Mouse (Mus musculus): Measurements from ENCODE around the gene Ints7.

The Ints7 gene

DNA sequence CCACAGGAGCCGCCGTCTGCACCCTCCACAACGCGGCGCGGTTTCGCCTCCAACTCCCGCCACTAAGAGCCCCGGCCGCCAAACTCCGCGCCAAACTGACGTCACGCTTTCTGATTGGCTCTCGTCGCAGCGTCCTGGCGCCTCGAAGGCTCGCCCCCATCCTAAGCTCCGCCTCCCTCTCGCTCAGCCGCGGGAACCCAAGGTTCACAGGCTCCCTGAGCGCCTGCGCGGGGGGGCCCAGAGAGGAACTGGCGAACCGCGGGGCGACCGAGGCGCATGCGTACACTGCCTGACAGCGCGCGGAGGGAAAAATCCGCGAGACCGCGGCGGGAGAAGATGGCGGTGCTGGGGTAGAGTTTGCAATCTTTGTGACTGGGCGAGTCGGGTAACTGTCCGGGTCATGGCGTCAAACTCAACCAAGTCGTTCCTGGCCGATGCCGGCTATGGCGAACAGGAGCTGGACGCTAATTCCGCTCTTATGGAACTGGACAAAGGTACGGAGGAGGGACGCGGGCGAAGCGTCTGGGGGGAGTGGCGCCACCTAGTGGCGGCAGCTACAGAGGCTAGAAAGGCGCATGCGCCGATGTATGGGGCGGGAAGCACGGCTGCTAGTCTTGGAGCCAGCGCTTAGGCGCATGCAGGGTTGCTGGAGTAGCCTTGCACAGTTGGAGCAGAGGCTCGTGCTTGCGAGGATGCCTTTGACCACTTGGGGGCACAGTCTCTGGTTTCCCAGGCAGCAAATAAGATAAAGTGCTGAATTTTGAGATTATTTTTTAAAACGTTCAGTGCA is at the start of gene Ints7, which contains the start of gene Dtl:
Ints7 (plus strand) TSS at position 179 of the 790 bp plus-strand sequence.
Dtl (minus strand) TSS at position 87 of the 790 bp plus-strand sequence.
- DNase-seq (ENCODE audit: low read depth, low spot score) = peak; percentile 100

DNA sequence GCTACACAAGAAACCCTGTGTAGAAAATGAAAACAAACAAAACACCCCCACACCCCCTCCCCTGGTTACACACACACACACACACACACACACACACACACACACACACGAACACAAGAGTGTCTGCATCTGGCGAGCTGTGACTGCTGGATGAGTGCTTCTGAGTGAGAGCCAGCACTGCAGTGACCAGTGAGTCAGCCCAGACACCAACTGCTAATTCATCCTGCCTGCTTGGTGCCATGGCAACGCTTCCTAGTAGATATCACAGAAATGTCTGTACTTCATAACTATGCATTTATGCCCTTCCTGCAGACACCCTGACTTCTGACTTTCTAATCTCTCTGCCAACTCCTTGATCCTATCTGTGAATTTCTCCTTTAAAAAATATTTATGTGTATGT is 48.3 kb upstream of the Ints7 start:
- no peak for DNase-seq (ENCODE audit: low read depth, low spot score)

DNA sequence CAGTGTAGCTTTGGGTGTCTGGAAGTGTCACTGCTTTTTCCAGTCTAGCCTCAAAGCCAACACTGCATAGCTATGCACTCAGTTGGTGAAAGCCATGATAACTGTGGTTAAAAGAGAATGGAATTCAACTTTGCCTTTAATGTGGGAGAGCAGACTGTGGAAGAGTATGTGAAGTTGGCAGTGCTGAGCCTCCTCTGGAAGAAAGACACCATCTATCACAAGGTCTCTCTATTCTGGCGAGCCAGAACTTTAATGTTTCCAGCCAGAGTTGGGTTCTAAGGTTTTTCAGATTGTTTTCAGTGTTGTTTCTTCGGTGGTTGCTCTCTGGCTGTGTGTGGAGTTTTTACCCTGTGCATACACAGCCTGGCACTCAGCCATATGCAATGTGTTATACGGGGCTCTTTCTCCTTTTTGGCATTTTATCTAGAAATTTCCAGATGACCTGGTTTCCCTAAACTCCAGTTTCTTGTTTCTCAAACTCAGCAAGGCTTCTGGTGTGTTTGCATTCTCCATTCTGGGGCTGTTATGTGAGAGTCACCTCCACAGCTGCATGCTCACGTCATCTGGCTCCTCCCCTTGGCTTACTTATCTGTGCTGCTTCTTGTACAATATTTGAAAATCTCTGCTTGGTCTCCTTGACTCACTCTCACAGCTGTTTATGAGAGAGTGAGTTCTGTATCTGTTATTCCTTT is 47.4 kb upstream of the Ints7 start:
- no peak for DNase-seq (ENCODE audit: low read depth, low spot score)

DNA sequence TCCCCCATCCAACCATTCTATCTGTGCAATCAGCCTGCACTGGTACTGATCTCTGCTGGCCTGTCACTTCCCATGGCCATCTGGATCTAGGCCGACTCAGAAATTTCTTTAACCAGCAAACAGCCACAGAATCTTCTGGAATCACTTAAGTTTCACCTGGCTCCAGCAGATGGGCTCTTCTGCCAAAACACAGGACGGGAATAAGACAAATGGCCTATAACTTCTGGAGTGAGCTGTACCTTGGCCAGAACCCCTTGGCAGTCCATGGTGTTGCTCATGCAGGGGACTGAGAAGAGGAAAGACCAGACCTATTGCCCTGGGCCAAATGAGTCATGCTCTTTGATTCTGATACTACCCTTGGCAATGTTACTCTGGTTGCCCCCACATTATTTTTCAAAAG is 46.0 kb upstream of the Ints7 start:
- DNase-seq (ENCODE audit: low read depth, low spot score) = no peak

DNA sequence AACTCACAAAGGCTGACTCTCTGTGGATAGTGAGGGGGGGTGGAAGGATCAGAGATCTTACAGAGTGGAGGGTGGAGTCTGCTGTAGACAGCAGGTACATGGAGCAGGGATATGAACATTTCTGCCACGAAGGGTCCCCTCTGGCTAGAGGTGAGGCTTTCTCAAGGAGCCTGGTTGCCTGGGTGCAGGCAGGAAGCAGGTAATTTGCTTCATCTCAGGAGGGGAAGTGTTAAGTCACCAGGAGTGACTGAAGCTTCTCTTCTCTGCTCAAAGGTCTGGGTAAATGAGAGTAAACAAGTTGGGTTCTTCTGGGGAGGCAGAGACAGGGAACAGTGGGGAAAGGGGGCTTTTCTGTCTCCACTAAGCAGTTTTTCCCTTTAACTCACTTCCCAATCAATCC is 44.4 kb upstream of the Ints7 start:
- no peak for DNase-seq (ENCODE audit: low read depth, low spot score)

DNA sequence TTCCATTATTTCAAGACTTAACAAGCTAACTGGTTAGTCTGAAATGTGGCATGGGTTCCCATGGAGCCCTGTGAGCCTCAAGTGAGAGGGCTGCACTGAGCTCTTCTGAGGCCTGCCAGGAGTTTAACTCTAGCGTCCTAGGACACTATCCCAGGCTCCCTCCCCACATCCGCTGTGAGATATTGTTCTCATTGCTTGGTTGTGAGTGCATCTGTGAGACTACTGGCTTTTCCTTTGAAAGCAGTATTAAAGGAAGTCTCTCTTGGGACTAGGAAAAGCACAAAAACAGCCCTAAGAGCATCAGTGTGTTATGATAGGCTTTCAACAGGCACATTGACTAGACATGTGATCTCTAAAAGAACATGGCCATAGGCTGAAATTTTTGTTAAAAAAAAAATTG is 40.5 kb upstream of the Ints7 start:
- DNase-seq (ENCODE audit: low read depth, low spot score) = no peak

DNA sequence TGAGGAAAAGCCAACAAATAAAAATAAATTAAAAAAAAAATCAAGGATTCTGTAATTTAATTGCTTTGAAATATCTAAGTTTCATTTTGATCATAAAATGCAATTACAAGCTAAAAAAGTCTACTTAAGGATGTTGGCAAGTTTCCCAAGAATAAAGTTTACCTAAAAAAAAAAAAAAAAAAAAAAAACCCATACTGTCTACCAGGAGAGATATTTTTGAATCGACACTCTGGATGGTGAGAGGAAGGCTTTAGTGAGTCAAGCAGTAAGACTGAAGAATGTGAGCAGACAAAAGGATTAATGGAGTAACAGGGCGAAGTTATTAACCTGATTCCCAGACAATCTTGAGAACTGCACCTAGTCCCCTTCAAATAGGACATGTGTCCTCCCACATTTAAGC is 35.1 kb upstream of the Ints7 start:
- no peak for DNase-seq (ENCODE audit: low read depth, low spot score)

DNA sequence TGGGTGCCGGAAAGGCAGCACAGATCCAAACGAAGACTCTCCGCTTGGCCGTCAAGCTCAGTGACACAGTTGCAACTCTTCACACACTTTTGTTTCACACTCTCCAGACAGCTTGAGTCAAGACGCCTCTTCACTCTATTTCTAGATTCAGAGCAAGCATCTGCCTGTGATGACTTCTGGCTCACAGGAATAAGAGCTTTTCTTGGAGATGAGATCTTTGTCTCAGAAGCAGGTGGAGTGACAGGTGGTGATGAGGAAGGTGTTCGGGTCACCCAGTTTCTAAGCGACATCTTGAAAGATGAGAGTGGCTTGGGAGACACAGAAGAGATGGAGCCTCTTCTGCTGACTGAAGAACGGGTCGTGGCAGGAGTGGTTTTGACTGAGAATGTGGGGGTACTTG is 34.4 kb upstream of the Ints7 start:
- DNase-seq (ENCODE audit: low read depth, low spot score) = no peak

DNA sequence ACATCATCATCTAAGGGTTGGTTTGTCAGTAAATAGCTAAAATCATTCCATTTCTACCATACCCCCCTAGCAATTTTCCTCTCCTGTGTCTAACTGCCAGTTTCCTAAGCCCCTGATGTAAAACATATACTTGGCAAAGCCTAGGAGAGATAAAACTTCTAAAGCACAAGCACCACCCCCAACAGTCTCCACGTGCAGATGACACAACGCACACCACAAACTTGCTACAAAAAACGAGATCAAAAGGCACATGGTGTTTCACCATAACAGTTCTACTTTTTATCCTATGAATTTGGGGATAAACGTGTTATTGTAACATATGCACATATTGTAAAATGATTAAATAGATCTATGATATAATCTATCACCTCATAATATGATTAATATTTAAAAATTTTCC is 33.8 kb upstream of the Ints7 start:
- no peak for DNase-seq (ENCODE audit: low read depth, low spot score)

DNA sequence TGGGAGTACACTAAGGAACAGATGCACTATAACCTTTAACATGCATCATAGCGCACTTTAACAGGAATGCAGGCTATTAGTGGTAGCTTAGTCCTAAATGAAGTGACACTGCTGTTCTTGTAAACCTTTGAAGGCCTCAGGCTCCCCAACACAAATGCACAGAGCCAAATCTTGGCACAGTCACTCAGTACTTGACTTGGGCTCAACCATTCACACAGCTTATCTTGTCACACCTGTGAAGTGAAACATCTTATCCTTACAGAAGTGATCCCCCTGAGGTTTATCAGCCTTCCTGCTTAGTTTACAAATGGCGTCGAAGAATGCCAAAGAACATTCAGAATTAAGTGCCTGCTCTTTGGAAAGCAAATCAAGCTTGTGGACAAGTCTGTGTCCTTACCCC is 31.7 kb upstream of the Ints7 start:
- DNase-seq (ENCODE audit: low read depth, low spot score) = no peak

DNA sequence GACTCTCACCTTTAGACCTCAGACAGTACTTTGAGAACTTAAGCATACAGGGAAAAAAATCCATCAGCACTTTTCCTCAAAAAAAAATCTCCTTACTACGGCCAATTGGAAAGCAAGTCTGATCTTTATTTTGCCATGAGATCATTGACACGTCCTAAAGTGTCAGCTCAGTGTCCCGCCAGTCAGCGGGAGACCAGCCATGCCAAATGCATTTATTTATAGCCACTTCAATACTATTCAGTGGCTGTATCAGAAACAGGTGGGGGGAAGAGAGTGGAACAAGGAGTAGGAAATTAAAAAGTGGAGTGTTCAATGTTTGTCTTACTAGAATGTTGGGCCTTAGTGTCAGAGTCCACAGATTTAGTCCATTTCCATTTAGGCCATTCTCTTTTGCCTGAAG is 24.6 kb upstream of the Ints7 start:
- no peak for DNase-seq (ENCODE audit: low read depth, low spot score)

DNA sequence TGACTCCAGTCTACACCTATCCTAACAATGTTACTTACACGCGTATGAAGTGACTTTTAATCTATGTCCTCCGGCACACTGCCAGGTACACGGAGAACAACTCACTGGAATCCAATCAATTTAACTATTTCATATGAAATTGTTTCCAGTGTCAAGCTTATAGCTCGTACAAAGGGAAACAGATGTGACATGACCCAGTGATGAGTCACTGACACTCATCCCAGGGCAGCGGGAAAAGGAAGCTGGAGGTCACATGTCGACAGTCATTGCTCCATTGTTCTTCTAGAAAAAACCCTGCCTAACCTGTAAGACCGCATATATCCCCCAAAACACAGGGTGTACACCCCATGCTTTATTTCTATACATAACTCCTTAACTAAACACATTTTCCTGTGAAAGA is 18.3 kb upstream of the Ints7 start:
- DNase-seq (ENCODE audit: low read depth, low spot score) = no peak

DNA sequence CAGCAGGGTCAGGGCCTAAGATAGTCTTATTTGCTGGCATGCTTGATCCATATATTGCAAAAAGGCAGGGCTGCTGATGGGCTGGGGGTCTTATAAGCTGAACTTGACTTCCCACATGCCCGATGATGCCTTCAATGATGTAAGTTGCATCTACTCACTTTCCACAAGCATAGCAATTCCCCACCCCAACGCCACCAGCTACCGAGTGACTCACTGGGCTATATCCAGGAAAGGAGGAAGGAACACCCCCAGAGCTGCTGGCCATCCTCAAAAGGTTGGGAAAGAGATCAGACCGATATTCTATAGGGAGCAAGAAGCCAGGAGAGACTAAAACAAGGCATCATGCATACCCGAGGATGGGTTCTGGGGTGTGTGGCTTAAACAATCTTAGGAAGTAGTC is 15.7 kb upstream of the Ints7 start:
- DNase-seq (ENCODE audit: low read depth, low spot score) = no peak

DNA sequence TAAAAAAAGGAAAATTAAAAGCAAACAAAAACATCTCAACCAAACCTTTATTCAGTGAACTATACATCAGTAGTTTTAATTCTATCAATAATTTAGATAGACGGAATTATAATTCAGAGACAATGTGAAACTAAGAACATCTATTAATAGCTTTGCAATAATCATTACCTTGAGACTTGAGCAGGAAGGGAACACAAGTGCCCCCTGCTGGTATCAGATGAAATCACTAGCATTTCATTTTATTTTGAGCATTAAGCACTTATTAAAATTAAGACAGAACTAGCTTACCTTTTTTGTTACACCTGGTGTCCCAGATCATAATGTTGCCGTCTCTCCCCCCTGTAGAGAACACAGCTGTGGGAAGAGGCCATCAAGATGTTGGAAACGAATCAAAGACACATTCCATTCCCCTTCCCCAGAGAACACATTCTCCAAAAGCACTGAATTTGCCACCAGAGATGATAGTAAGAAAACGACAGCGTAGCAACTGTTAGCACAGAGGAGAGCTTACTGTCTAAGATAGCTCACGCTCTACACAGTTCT is 12.5 kb upstream of the Ints7 start:
- DNase-seq (ENCODE audit: low read depth, low spot score) = peak; percentile 17

DNA sequence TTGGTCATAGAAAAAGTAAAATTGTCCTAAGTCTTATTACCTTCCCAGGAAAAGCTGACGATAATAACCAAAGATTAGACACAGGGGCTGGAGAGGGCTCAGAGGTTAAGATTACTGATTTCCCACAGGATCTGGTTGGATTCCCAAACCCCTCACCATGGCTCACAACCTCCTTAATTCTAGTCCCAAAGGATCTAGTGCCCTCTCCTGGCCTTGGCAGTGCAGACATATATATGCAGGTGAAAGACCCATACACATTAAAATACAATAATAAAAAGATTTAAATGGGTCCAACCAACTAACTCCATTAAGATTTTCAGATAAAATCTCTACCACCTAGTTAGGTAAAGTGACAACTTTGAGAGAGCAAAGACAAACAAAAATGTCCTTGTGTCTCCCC is 7.6 kb upstream of the Ints7 start:
- DNase-seq (ENCODE audit: low read depth, low spot score) = no peak

DNA sequence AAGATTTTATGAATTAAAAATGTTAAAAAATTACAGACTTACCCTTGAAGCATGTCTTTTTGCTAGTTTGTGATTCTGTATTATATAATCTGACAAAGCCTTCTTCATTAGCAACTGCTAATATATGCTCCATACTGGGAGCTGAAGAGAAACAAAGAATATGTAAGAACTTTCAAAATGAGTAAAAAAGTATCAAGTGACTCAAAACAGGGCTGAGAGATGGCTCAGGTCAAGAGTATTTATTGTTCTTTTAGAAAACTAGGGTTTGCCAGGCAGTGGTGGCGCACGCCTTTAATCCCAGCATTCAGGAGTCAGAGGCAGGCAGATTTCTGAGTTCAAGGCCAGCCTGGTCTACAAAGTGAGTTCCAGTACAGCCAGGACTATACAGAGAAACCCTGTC is 5.8 kb upstream of the Ints7 start:
- no peak for DNase-seq (ENCODE audit: low read depth, low spot score)

DNA sequence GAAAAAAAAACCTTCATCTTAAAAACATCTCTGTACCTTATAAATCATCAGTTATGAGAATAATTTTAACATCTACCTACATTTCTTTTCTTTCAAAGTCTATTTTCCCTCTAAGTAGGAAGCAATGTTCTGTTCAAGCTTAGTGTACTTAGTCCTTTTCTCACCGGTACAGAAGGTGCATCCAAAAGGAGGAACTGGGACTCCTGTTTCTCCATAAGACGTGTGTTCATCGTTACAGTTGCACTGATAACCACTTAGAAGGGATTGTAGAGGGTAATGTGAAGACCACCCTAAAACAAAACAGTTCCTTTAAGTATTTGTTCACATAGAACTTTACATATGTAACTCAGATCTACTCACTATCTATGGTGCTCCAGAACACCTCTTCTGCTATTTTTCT is 5.0 kb upstream of the Ints7 start:
- DNase-seq (ENCODE audit: low read depth, low spot score) = no peak

DNA sequence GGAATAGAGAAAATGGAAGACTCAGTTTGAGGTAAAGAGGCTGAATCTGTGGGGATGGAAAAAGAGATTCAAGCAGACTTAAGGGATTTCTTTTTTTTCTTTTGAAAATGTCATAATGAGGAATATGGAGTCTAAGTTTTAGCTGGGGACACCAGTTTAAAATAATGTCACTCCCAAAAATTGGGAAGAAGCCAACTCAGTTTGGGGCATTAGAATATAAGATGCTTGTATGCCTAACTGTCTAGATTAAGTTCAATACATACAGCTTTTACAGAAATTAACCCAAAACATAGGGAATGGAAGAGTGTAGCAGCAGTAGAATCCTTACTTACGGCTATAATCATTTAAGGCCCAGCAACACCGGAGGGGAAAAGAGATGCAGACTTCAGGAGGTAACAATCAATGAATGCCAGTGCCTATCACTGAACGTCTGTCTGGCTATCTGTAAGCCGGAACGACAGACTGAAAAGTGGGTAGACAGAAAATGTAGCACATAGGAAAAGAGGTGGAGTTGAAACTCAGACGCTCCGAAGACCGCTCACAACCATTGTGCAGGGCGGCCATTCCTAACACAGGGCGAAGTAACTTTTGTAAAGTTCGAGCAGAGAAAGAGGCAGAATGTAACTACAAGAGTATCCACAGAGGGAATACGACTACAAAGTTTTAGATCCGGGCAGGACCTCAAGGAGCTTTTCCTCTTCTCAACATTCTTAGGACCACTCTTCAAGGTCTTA is 1.4 kb upstream of the Ints7 start:
- DNase-seq (ENCODE audit: low read depth, low spot score) = peak; percentile 30

DNA sequence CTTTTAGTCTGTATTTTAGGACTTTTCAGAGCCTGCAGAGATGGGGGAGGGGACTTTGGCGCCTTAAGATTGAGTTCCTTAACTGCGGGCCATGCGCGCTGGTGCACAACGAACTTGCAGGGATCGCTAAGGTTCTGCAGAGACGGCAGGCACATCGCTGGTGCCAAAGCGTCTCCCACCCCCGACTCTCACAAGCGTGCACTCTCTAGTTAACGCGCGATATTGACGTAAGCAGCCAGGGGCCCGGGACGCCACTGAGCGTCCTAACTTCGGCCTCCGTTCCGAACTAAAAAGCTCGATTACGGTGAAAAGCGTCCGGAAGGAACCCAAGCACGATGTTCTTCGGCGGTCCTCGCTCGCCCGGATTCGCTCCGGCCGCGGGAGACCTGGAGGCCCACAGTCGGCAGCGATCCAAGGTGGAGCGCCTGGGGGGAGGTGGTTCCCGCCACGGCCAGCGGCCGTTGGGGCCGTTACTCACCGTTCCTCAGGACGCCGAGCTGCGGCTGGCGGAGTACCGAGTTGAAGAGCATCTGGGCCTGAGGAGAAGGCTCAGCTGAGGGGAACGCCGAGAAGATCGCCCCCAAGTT is 472 bp upstream of the Ints7 start:
- DNase-seq (ENCODE audit: low read depth, low spot score) = no peak

DNA sequence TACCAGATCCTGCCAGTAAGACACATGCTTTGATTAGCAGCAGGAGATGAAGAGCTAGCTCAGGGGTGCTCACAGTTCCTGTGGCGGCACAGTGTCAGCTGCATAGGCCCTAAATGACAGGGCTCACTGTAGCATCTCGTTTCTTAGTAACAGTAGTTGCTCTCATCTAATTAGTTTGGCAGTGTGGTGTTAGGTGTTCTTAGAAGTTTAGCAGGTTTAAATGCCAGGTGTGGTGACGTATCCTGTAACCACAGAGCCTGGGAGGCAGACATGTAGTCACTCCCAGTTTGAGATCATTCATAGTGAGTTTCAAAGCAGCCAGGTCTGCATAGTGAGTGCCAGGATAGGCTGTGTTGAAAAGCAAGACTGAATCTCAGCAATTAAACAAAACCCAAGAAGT is 4.1 kb downstream of the Ints7 start:
- DNase-seq (ENCODE audit: low read depth, low spot score) = no peak

DNA sequence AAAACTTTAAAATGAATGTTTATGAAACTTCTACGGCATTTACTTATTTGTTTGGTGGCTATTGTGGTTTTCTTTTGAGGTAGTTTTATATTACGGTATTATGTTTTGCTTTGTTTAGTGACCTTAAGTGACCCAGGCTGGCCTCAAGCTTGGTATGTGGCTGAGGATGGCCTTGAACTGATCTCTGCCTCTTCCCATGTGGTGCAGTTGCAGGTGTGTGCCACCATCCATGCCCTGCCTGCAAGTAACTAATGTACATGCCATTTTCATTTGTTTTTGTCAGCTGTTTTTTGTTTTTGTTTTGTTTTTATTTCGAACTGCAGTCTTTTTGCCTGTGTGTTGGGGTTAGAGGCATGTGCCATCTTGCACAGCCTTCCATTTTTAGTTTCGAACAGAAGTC is 6.2 kb downstream of the Ints7 start:
- no peak for DNase-seq (ENCODE audit: low read depth, low spot score)

DNA sequence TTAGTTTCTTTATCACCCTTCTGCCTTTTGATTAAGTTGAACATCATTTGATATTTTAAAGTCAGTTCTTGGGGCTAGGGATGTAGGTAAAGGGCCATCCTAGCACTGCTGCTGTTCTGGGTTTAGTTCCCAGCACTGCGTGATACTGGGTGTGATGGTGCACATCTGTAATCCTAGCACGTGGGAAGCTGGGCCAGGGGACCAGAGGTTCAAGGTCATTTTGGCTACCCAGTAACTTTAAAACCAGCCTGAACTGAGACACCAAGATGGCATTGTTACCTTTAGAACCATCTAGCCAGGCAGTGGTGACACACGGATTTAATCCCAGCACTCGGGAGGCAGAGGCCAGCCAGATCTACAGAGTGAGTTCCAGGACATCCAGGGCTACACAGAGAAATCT is 8.4 kb downstream of the Ints7 start:
- DNase-seq (ENCODE audit: low read depth, low spot score) = no peak
